8 mouse cellular contexts compared by ENCODE assay signal in the genomic region with DNA sequence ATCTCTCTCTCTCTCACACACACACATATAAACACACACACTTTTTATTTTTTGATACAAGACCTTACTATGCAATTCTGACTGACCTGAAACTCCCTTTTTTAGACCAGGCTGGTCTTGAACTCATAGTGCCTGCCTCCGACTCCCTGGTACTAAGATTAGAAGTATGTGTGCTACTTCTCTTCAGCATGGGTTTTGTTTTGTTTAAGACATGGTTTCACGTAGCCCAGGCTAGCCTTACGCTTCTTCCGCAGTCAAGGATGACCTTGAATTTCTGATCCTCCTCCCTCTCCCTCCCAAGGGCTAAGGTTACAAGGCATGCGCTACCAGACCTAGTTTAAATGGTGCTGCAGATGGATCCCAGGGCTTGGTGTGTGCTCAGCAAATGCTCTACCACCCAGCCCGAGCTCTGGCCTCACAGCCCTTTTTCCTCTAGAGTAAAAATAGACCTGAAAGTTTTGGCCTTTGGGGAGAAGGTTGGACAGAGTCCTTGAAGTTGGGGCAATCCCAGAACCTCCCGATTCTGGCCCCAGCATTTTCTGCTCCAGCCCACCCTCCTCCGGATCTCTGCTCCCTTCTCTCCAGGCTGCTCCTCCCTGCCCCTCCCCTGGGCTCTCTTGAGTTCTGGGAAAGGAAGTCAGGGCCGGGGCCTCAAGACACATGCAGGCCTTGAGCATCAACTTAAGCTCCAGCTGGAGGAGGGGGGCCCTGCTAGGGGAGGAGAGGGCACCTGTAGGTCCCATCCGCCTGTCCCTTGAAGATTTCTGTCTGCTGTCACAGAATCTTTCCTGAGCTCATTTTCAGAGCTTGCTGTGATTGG. TPM values are rescaled to one million over a fixed set of nuclear protein-coding genes. Genes with fewer than 3 reads are reported as not detected.
A peak's percentile ranks its signal among the peaks of the same experiment; 100 is the strongest.
DNase-seq lines count a peak whose midpoint lies in the region; ATAC-seq lines count a peak whose summit lies in the region.

No protein-coding gene starts in this region.

- no peak overlapping the region for H3K4me2 ChIP-seq in kidney, embryonic 16.5 days (replicated peaks; ENCODE audit: low read depth, low read length)
- H3K4me2 ChIP-seq in embryonic facial prominence, embryonic 11.5 days (ENCODE audit: low read depth, low read length) = no peak overlapping the region
- H3K4me2 ChIP-seq in intestine, embryonic 14.5 days (ENCODE audit: low read length) = peak overlapping the region; percentile 26; the same call in 1 of the 2 replicates
- no peak overlapping the region for H3K4me2 ChIP-seq in stomach, embryonic 16.5 days (ENCODE audit: low read depth, low read length)

- no peaks in the 10 kb centered on the region for H3K36me3 ChIP-seq in kidney, embryonic 16.5 days (ENCODE audit: insufficient read depth, low read length)
- no peaks in the 10 kb centered on the region for H3K36me3 ChIP-seq in embryonic facial prominence, embryonic 11.5 days (replicated peaks; ENCODE audit: control insufficient read depth, insufficient read depth, low read depth, low read length)
- H3K36me3 ChIP-seq in intestine, embryonic 14.5 days (ENCODE audit: control insufficient read depth, insufficient read depth, low read length) = no peaks in the 10 kb centered on the region
- no peaks in the 10 kb centered on the region for H3K36me3 ChIP-seq in stomach, embryonic 16.5 days (ENCODE audit: control insufficient read depth, insufficient read depth, low read length)

- H3K27ac ChIP-seq in kidney, embryonic 16.5 days (ENCODE audit: low read length) = peak overlapping the region; percentile 59
- peak overlapping the region; percentile 35; the same call in 1 of the 2 replicates for H3K27ac ChIP-seq in embryonic facial prominence, embryonic 11.5 days (replicated peaks; ENCODE audit: low read depth, low read length)
- peak overlapping the region; percentile 87 for H3K27ac ChIP-seq in intestine, embryonic 14.5 days (ENCODE audit: low read depth)
- peak overlapping the region; percentile 92 for H3K27ac ChIP-seq in stomach, embryonic 16.5 days (ENCODE audit: low read length)

- DNase-seq in kidney, adult 11 months = no peak
- no peak for DNase-seq in embryonic facial prominence, embryonic 11.5 days (ENCODE audit: low spot score)
- no peak for DNase-seq in intestine, embryonic 14.5 days (ENCODE audit: low spot score)
- no peak for DNase-seq in layer of hippocampus, adult 9-10 months (ENCODE audit: low spot score)
- no peak for DNase-seq in T-cell, adult 2 months (ENCODE audit: low spot score)
- DNase-seq in adrenal gland, postnatal 4 days (ENCODE audit: low spot score in 2 of 2) = no peak

- no peaks in the 10 kb centered on the region for H3K9me3 ChIP-seq in kidney, embryonic 16.5 days (ENCODE audit: low read length)
- H3K9me3 ChIP-seq in embryonic facial prominence, embryonic 11.5 days (replicated peaks; ENCODE audit: control insufficient read depth, low read length) = no peaks in the 10 kb centered on the region
- no peaks in the 10 kb centered on the region for H3K9me3 ChIP-seq in intestine, embryonic 14.5 days (ENCODE audit: control insufficient read depth, low read length)
- no peaks in the 10 kb centered on the region for H3K9me3 ChIP-seq in stomach, embryonic 16.5 days (replicated peaks; ENCODE audit: control insufficient read depth, low read length)

- H3K4me3 ChIP-seq in kidney, embryonic 16.5 days (ENCODE audit: low read length) = no peak overlapping the region
- H3K4me3 ChIP-seq in embryonic facial prominence, embryonic 11.5 days (ENCODE audit: low read depth, low read length) = no peak overlapping the region
- no peak overlapping the region for H3K4me3 ChIP-seq in intestine, embryonic 14.5 days (ENCODE audit: low read depth, low read length)
- no peak overlapping the region for H3K4me3 ChIP-seq in stomach, embryonic 16.5 days (replicated peaks; ENCODE audit: low read length)

- H3K4me1 ChIP-seq in kidney, embryonic 16.5 days (ENCODE audit: insufficient read depth, low read length) = peaks cover 31% of the 10 kb centered on the region
- H3K4me1 ChIP-seq in embryonic facial prominence, embryonic 11.5 days (ENCODE audit: control insufficient read depth, insufficient read depth, low read length) = no peaks in the 10 kb centered on the region; the same call in 1 of the 2 replicates
- peaks cover 46% of the 10 kb centered on the region for H3K4me1 ChIP-seq in intestine, embryonic 14.5 days (replicated peaks; ENCODE audit: control insufficient read depth, insufficient read depth, low read length)
- peaks cover 43% of the 10 kb centered on the region for H3K4me1 ChIP-seq in stomach, embryonic 16.5 days (ENCODE audit: control insufficient read depth, insufficient read depth, low read length)

- no peaks in the 10 kb centered on the region for H3K27me3 ChIP-seq in kidney, embryonic 16.5 days (ENCODE audit: insufficient read depth, low read length)
- no peaks in the 10 kb centered on the region for H3K27me3 ChIP-seq in embryonic facial prominence, embryonic 11.5 days (ENCODE audit: control insufficient read depth, insufficient read depth, low read length)
- H3K27me3 ChIP-seq in intestine, embryonic 14.5 days (replicated peaks; ENCODE audit: control insufficient read depth, insufficient read depth, low read length) = no peaks in the 10 kb centered on the region
- H3K27me3 ChIP-seq in stomach, embryonic 16.5 days (ENCODE audit: control insufficient read depth, insufficient read depth, low read length) = no peaks in the 10 kb centered on the region

- WGBS in kidney, embryonic 16.5 days = 44% methylated on average over 10 of the region's 10 CpGs
- WGBS in embryonic facial prominence, embryonic 11.5 days = 72% methylated on average over 10 of the region's 10 CpGs
- WGBS in intestine, embryonic 14.5 days = 49% methylated on average over 10 of the region's 10 CpGs
- 46% methylated on average over 10 of the region's 10 CpGs for WGBS in stomach, embryonic 16.5 days

- no peak for ATAC-seq in kidney, embryonic 16.5 days (ENCODE audit: low FRiP score, low TSS enrichment)
- ATAC-seq in embryonic facial prominence, embryonic 11.5 days (replicated peaks; ENCODE audit: insufficient number of reproducible peaks, low FRiP score, low TSS enrichment, low read depth) = no peak
- ATAC-seq in intestine, embryonic 14.5 days (replicated peaks; ENCODE audit: low FRiP score, low TSS enrichment, low read depth) = no peak
- peak; percentile 35; the same call in 1 of the 2 replicates for ATAC-seq in stomach, embryonic 16.5 days (ENCODE audit: insufficient read depth, low FRiP score)

- 0 out of 2 replicates have a peak overlapping the region, but pooled peaks have one; percentile 0 for H3K9ac ChIP-seq in kidney, embryonic 16.5 days (replicated peaks; ENCODE audit: low read length)
- no peak overlapping the region; the same call in 1 of the 2 replicates for H3K9ac ChIP-seq in embryonic facial prominence, embryonic 11.5 days (replicated peaks; ENCODE audit: low read length)
- 0 out of 2 replicates have a peak overlapping the region, but pooled peaks have one; percentile 6 for H3K9ac ChIP-seq in intestine, embryonic 14.5 days (ENCODE audit: low read length)
- peak overlapping the region; percentile 38; the same call in 1 of the 2 replicates for H3K9ac ChIP-seq in stomach, embryonic 16.5 days (ENCODE audit: low read length)

RNA-seq across cellular contexts. Expression of a gene that starts 8.3 kb away (rescaled TPM):
- 295 and 301 TPM in 2 replicates for polyA plus RNA-seq in kidney, embryonic 16.5 days (2015; fragmentation: Nextera tagmentation; extraction: Ambion mirVana)
- 291 and 294 TPM in 2 replicates for polyA plus RNA-seq in embryonic facial prominence, embryonic 11.5 days (2014; fragmentation: Nextera tagmentation; extraction: Ambion mirVana)
- 450 and 457 TPM in 2 replicates for polyA plus RNA-seq in intestine, embryonic 14.5 days (2014; fragmentation: Nextera tagmentation; extraction: Ambion mirVana)
- 334 and 340 TPM in 2 replicates for polyA plus RNA-seq in stomach, embryonic 16.5 days (2015; fragmentation: Nextera tagmentation; extraction: Ambion mirVana)
- 100 to 1,000 TPM; 198 to 200 TPM for total RNA-seq in adrenal gland, postnatal 4 days (2021)

RNA-seq across cellular contexts. Expression of a gene that starts 11.1 kb away (rescaled TPM):
- polyA plus RNA-seq in kidney, embryonic 16.5 days (2015; fragmentation: Nextera tagmentation; extraction: Ambion mirVana) = 35.1 and 35.8 TPM in 2 replicates
- 27.6 and 29.4 TPM in 2 replicates for polyA plus RNA-seq in embryonic facial prominence, embryonic 11.5 days (2014; fragmentation: Nextera tagmentation; extraction: Ambion mirVana)
- polyA plus RNA-seq in intestine, embryonic 14.5 days (2014; fragmentation: Nextera tagmentation; extraction: Ambion mirVana) = 21.5 and 25.0 TPM in 2 replicates
- 25.7 and 27.3 TPM in 2 replicates for polyA plus RNA-seq in stomach, embryonic 16.5 days (2015; fragmentation: Nextera tagmentation; extraction: Ambion mirVana)
- total RNA-seq in adrenal gland, postnatal 4 days (2021) = 10 to 100 TPM; 31.7 to 38.1 TPM

Comparison
In these comparisons a context has a peak if more than half of its experiments do, and no peak if none do; other contexts are left out.
1. H3K27ac ChIP-seq: peak in every context shown above with its lines; median percentile 92 in stomach, embryonic 16.5 days; 87 in intestine, embryonic 14.5 days; 59 in kidney, embryonic 16.5 days; 35 in embryonic facial prominence, embryonic 11.5 days.